In the genomic region with DNA sequence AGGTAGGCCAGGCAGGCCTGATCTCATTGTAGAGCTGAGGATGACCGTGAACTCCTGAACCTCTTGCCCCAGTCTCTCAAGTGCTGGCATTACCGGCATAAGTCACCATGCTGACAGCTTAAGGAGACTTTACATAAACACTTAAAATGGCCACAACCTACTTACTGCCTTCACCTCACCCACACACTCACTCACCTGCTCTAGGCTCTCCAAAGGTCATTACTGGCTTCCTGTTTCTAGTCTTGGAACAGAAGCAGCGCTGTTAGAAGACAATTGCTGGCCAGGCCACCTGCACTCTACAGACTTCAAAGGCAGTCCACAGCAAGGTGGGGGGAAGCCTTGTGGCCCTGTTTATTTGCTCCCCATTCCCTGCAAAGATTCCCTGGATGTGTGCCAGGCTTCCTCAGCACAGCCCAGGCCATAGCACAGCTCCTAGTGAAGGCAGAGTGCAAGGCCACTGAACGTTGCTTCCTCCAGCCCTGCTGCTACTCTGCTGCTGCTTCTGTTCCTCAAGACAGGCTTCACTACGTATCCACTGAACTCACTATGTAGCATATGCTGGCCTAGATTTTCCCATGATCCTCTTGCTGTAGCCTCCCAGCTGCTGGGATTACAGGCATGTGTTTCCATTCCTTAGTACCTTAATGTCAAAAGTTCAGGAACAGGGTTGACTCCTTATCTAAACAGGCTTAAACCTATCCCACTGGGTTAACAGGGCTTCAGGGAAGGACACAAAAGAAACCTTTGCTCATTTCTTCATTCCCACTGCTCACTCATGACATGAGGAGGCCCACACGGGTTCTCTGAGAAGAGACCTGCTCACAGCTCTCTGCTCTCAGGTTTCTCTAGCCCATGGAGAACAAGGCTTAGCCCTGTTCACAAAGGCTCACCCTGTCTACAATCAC, we compare ENCODE assay signal across 13 mouse cellular contexts. TPM values are rescaled to one million over a fixed set of nuclear protein-coding genes. Genes with fewer than 3 reads are reported as not detected.
DNase-seq lines count a peak whose midpoint lies in the region; ATAC-seq and TF ChIP-seq lines count a peak whose summit lies in the region.
"Had no signal": no experiment of that assay in that cellular context is flagged by ENCODE, and none has a peak within 500 bp of the region (broad histone marks: within the 10 kb centered on the region; RNA-seq: fewer than 3 reads in every experiment).

No protein-coding gene starts in this region.

- intact Hi-C loops in heart, postnatal 10 days (cut with DNase I) = no loop called here

- no peak overlapping the region for H3K4me2 ChIP-seq in liver, embryonic 15.5 days
- H3K4me2 ChIP-seq in limb, embryonic 14.5 days (replicated peaks; ENCODE audit: low read depth, low read length, severe bottlenecking) = no peak overlapping the region
- no peak overlapping the region for H3K4me2 ChIP-seq in stomach, embryonic 16.5 days (ENCODE audit: low read depth, low read length)
- H3K4me2 ChIP-seq: midbrain, embryonic 15.5 days had no signal

- peak overlapping the region; percentile 31; the same call in 1 of the 2 replicates for H3K27ac ChIP-seq in heart, embryonic 10.5 days
- peak overlapping the region; percentile 26; the same call in 1 of the 2 replicates for H3K27ac ChIP-seq in liver, embryonic 15.5 days (replicated peaks)
- H3K27ac ChIP-seq in limb, embryonic 14.5 days (replicated peaks; ENCODE audit: low read depth, low read length) = peak overlapping the region; percentile 8; the same call in 1 of the 2 replicates
- peak overlapping the region; percentile 48 for H3K27ac ChIP-seq in stomach, embryonic 16.5 days (ENCODE audit: low read length)
- H3K27ac ChIP-seq: midbrain, embryonic 15.5 days had no signal

- H3K9me3 ChIP-seq in heart, embryonic 10.5 days = no peaks in the 10 kb centered on the region
- H3K9me3 ChIP-seq in liver, embryonic 15.5 days (replicated peaks) = no peaks in the 10 kb centered on the region
- H3K9me3 ChIP-seq in limb, embryonic 14.5 days (ENCODE audit: control insufficient read depth, low read length) = no peaks in the 10 kb centered on the region
- no peaks in the 10 kb centered on the region for H3K9me3 ChIP-seq in stomach, embryonic 16.5 days (replicated peaks; ENCODE audit: control insufficient read depth, low read length)
- H3K9me3 ChIP-seq: midbrain, embryonic 15.5 days had no signal

- no peak for TF ChIP-seq POLR2A in limb, embryonic 14.5 days (IDR thresholded peaks at IDR 0.05; ENCODE audit: borderline replicate concordance, extremely low read depth, insufficient read depth, insufficient read length)

- H3K36me3 ChIP-seq in heart, embryonic 10.5 days = peaks cover 95% of the 10 kb centered on the region
- peaks cover 99% of the 10 kb centered on the region for H3K36me3 ChIP-seq in liver, embryonic 15.5 days (replicated peaks)
- peaks cover 98% of the 10 kb centered on the region for H3K36me3 ChIP-seq in limb, embryonic 14.5 days (ENCODE audit: control insufficient read depth, insufficient read depth, low read length)
- peaks cover 35% of the 10 kb centered on the region for H3K36me3 ChIP-seq in stomach, embryonic 16.5 days (ENCODE audit: control insufficient read depth, insufficient read depth, low read length)

- peaks cover 28% of the 10 kb centered on the region for H3K4me1 ChIP-seq in heart, embryonic 10.5 days
- peaks cover 14% of the 10 kb centered on the region for H3K4me1 ChIP-seq in liver, embryonic 15.5 days (replicated peaks)
- H3K4me1 ChIP-seq in limb, embryonic 14.5 days (ENCODE audit: control insufficient read depth, insufficient read depth, low read length) = no peaks in the 10 kb centered on the region
- peaks cover 20% of the 10 kb centered on the region for H3K4me1 ChIP-seq in stomach, embryonic 16.5 days (ENCODE audit: control insufficient read depth, insufficient read depth, low read length)
- H3K4me1 ChIP-seq: midbrain, embryonic 15.5 days had no signal

- H3K4me3 ChIP-seq in heart, embryonic 10.5 days = no peak overlapping the region
- H3K4me3 ChIP-seq in liver, embryonic 15.5 days (replicated peaks) = no peak overlapping the region
- no peak overlapping the region for H3K4me3 ChIP-seq in limb, embryonic 14.5 days (replicated peaks; ENCODE audit: low read length)
- no peak overlapping the region for H3K4me3 ChIP-seq in stomach, embryonic 16.5 days (replicated peaks; ENCODE audit: low read length)
- H3K4me3 ChIP-seq: midbrain, embryonic 15.5 days had no signal

- no peak overlapping the region for H3K9ac ChIP-seq in liver, embryonic 15.5 days
- peak overlapping the region; percentile 21 for H3K9ac ChIP-seq in limb, embryonic 14.5 days (ENCODE audit: low read depth, low read length, severe bottlenecking)
- H3K9ac ChIP-seq in stomach, embryonic 16.5 days (ENCODE audit: low read length) = no peak overlapping the region
- H3K9ac ChIP-seq: midbrain, embryonic 15.5 days had no signal

- no peak for ATAC-seq in liver, embryonic 15.5 days (ENCODE audit: insufficient read depth)
- no peak for ATAC-seq in limb, embryonic 14.5 days (ENCODE audit: low FRiP score, low read depth)
- peak; percentile 63; the same call in 1 of the 2 replicates for ATAC-seq in stomach, embryonic 16.5 days (ENCODE audit: insufficient read depth, low FRiP score)
- ATAC-seq: midbrain, embryonic 15.5 days had no signal

- WGBS in heart, embryonic 10.5 days = 72% methylated on average over 6 of the region's 6 CpGs
- WGBS in liver, embryonic 15.5 days (ENCODE audit: insufficient replicate concordance) = 79% methylated on average over 6 of the region's 6 CpGs
- WGBS in limb, embryonic 14.5 days = 51% methylated on average over 6 of the region's 6 CpGs
- 30% methylated on average over 6 of the region's 6 CpGs for WGBS in stomach, embryonic 16.5 days

- no peak for DNase-seq in heart, embryonic 10.5 days (ENCODE audit: low spot score)
- DNase-seq in heart, postnatal 10 days = no peak
- no peak for DNase-seq in liver
- no peak for DNase-seq in limb, embryonic 14.5 days (ENCODE audit: low spot score)
- DNase-seq in spleen, postnatal 36 days (ENCODE audit: low spot score in 2 of 2) = no peak
- DNase-seq in layer of hippocampus, postnatal 25 days (ENCODE audit: extremely low spot score in 1 of 2, low spot score in 1 of 2) = no peak
- DNase-seq: cerebellum, adult 2 months; heart, adult 11 months; left cerebral cortex, postnatal 4 days; thymus, adult 18-20 months had no signal

- no peaks in the 10 kb centered on the region for H3K27me3 ChIP-seq in heart, embryonic 10.5 days (ENCODE audit: insufficient read depth, poor library complexity, severe bottlenecking)
- H3K27me3 ChIP-seq in liver, embryonic 15.5 days = no peaks in the 10 kb centered on the region
- H3K27me3 ChIP-seq in limb, embryonic 14.5 days (ENCODE audit: control insufficient read depth, insufficient read depth, low read length) = no peaks in the 10 kb centered on the region
- no peaks in the 10 kb centered on the region for H3K27me3 ChIP-seq in stomach, embryonic 16.5 days (ENCODE audit: control insufficient read depth, insufficient read depth, low read length)
- H3K27me3 ChIP-seq: midbrain, embryonic 15.5 days had no signal

RNA-seq across cellular contexts. Expression of a gene that starts 22.1 kb away (rescaled TPM):
- 2.1 and 3.1 TPM in 2 replicates for polyA plus RNA-seq in heart, embryonic 10.5 days (2016; fragmentation: Nextera tagmentation; extraction: Ambion mirVana)
- 1 to 10 TPM in 1 of 2 experiments, under 1 TPM in 1; 0.81 to 1.1 TPM for total RNA-seq in heart, postnatal 10 days (2021)
- polyA plus RNA-seq in liver, embryonic 15.5 days (2015; fragmentation: Nextera tagmentation; extraction: Ambion mirVana) = 34.9 and 36.4 TPM in 2 replicates
- polyA plus RNA-seq in limb, embryonic 14.5 days (2012; rRNA removed) = 5.0 and 6.1 TPM in 2 replicates
- 3.1 and 3.2 TPM in 2 replicates for polyA plus RNA-seq in limb, embryonic 14.5 days (2014; fragmentation: Nextera tagmentation; extraction: Ambion mirVana)
- 3.1 and 4.3 TPM in 2 replicates for polyA plus RNA-seq in stomach, embryonic 16.5 days (2015; fragmentation: Nextera tagmentation; extraction: Ambion mirVana)
- 1 to 10 TPM; 4.9 to 6.3 TPM for total RNA-seq in layer of hippocampus, postnatal 25 days (2021)

RNA-seq across cellular contexts. Expression of a gene that starts 31.6 kb away (rescaled TPM):
- polyA plus RNA-seq in heart, embryonic 10.5 days (2016; fragmentation: Nextera tagmentation; extraction: Ambion mirVana) = 448 and 551 TPM in 2 replicates
- total RNA-seq in heart, postnatal 10 days (2021) = 100 to 1,000 TPM; 262 to 272 TPM
- polyA plus RNA-seq in liver, embryonic 15.5 days (2015; fragmentation: Nextera tagmentation; extraction: Ambion mirVana) = 384 and 391 TPM in 2 replicates
- 639 and 826 TPM in 2 replicates for polyA plus RNA-seq in limb, embryonic 14.5 days (2012; rRNA removed)
- 777 and 804 TPM in 2 replicates for polyA plus RNA-seq in limb, embryonic 14.5 days (2014; fragmentation: Nextera tagmentation; extraction: Ambion mirVana)
- 835 and 861 TPM in 2 replicates for polyA plus RNA-seq in stomach, embryonic 16.5 days (2015; fragmentation: Nextera tagmentation; extraction: Ambion mirVana)
- total RNA-seq in layer of hippocampus, postnatal 25 days (2021) = 100 to 1,000 TPM; 229 to 238 TPM

RNA-seq across cellular contexts. Expression of a gene that starts 34.8 kb away (rescaled TPM):
- polyA plus RNA-seq in heart, embryonic 10.5 days (2016; fragmentation: Nextera tagmentation; extraction: Ambion mirVana) = 81.9 and 101 TPM in 2 replicates
- total RNA-seq in heart, postnatal 10 days (2021) = 10 to 100 TPM; 38.5 to 41.3 TPM
- 62.7 and 64.8 TPM in 2 replicates for polyA plus RNA-seq in liver, embryonic 15.5 days (2015; fragmentation: Nextera tagmentation; extraction: Ambion mirVana)
- polyA plus RNA-seq in limb, embryonic 14.5 days (2012; rRNA removed) = 95.8 and 111 TPM in 2 replicates
- polyA plus RNA-seq in limb, embryonic 14.5 days (2014; fragmentation: Nextera tagmentation; extraction: Ambion mirVana) = 123 and 125 TPM in 2 replicates
- polyA plus RNA-seq in stomach, embryonic 16.5 days (2015; fragmentation: Nextera tagmentation; extraction: Ambion mirVana) = 121 and 122 TPM in 2 replicates
- total RNA-seq in layer of hippocampus, postnatal 25 days (2021) = 10 to 100 TPM; 73.8 to 87.8 TPM

RNA-seq across cellular contexts. Expression of a gene that starts 34.8 kb away (rescaled TPM):
- 174 TPM in 2 replicates for polyA plus RNA-seq in heart, embryonic 10.5 days (2016; fragmentation: Nextera tagmentation; extraction: Ambion mirVana)
- 10 to 100 TPM; 84.0 to 85.4 TPM for total RNA-seq in heart, postnatal 10 days (2021)
- 117 and 132 TPM in 2 replicates for polyA plus RNA-seq in liver, embryonic 15.5 days (2015; fragmentation: Nextera tagmentation; extraction: Ambion mirVana)
- 47.1 and 53.0 TPM in 2 replicates for polyA plus RNA-seq in limb, embryonic 14.5 days (2012; rRNA removed)
- 132 and 134 TPM in 2 replicates for polyA plus RNA-seq in limb, embryonic 14.5 days (2014; fragmentation: Nextera tagmentation; extraction: Ambion mirVana)
- 144 and 158 TPM in 2 replicates for polyA plus RNA-seq in stomach, embryonic 16.5 days (2015; fragmentation: Nextera tagmentation; extraction: Ambion mirVana)
- total RNA-seq in layer of hippocampus, postnatal 25 days (2021) = 10 to 100 TPM; 23.6 to 29.3 TPM
